Mouse (Mus musculus) spleen, adult 12 weeks (tissue): Measurements from ENCODE around the gene Drg2.
A peak's percentile ranks its signal among the peaks of the same experiment; 100 is the strongest.

Experiments used
- DNase-seq: peaks from one replicate; pipeline ENCODE4 v3.0.0; 2022; ENCODE audit warnings: low spot score

Gene Drg2

GRCm38 (mm10) chr11:60470743-60471142 lies 16.4 kb downstream of the Drg2 start:
- no peak for DNase-seq

DNA sequence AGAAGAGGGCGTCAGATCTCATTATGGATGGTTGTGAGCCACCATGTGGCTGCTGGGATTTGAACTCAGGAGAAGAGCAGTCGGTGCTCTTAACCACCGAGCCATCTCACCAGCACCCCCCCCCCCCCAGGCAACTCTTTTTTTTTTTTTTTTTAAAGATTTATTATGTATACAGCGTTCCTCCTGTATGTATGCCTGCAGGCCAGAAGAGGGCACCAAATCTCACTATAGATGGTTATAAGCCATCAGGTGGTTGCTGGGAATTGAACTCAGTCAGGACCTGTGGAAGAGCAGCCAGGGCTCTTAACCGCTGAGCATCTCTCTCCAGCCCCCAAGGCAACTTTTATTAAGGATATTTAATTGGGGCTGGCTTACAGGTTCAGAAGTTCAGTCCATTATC lies 20.1 kb downstream of the Drg2 start:
- DNase-seq: no peak

GRCm38 (mm10) chr11:60475668-60476362 lies 21.4 kb downstream of the Drg2 start:
- no peak for DNase-seq

- DNase-seq: no peak
Observed at GRCm38 (mm10) chr11:60478121-60478520, 23.7 kb downstream of the Drg2 start.

GRCm38 (mm10) chr11:60486267-60486666 lies 31.9 kb downstream of the Drg2 start:
- DNase-seq: peak; percentile 35

DNA sequence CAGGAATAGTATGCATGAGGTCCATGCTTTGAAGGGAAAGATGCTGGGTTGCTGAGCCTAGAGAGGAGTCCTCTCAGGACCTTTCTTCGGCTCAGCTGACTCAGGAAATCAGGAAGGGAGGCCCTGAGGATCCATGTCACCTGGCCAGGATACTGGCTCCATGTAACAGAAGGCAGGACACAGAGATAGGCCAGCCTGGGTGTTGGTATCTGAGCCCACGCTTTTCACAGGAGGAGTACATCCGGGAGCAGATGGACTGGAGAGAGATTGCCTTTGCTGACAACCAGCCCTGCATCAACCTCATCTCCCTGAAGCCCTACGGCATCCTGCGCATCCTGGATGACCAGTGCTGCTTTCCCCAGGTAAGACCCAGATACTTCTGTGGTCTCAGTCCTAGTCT lies 38.3 kb downstream of the Drg2 start:
- no peak for DNase-seq

GRCm38 (mm10) chr11:60495692-60496091 lies 41.3 kb downstream of the Drg2 start:
- no peak for DNase-seq

DNA sequence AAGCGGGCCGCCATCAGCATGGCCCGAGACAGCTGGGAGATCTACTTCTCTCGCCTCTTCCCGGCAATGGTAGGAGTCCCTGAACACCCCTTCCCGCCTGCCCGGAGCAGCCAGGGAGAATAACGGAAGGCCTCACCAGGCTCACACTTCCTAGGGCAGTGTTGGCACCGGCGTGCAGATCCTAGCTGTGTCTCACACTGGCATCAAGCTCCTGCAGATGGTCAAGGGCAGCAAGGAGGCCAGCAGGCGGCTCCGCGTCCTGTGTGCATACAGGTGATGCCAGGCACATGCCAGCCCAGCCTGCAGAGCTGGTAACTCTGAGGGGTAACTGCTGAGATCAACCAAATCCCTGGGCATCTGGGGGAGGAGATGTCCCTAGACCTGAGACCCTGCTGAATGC lies 52.9 kb downstream of the Drg2 start:
- no peak for DNase-seq

DNA sequence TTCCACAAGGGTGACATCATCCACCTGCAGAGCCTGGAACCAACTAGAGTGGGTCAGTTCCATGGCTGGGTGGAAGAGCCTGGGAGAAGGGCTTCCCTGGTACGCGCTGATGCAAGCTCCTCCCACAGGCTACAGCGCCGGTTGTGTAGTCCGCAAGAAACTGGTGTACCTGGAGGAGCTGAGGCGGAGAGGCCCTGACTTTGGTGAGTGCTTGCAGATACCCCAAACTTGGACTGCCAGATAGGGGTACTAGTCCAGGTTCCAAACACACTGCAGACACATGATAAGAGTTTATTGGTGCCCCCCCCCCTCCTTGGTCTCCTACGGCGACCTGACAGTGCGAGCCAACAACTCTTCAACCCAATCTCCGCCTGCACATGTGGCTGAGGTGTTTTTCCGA lies 54.6 kb downstream of the Drg2 start:
- peak; percentile 46 for DNase-seq

GRCm38 (mm10) chr11:60509500-60509899 lies 55.1 kb downstream of the Drg2 start:
- DNase-seq: peak; percentile 35

DNA sequence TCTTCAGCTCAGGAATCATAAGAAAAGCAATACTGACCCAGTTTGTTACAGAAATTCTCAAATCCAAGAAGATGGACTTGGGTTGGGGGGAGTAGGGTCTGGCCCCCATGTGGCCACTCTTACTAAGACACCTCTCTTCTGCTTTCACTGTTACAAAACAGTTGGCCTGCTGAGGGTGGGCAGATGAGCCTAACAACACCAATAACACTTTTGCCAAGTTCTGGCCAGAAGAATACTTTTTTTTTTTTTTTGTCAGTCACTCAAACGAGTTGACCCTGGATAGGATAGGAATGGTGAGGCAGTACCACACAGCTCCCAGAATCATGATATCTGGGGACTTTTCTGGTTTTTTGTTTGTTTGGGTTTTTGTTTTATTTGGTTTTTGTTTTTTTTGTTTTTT lies 57.5 kb downstream of the Drg2 start:
- no peak for DNase-seq

GRCm38 (mm10) chr11:60512520-60512919 lies 58.1 kb downstream of the Drg2 start:
- no peak for DNase-seq

- no peak for DNase-seq
Observed at GRCm38 (mm10) chr11:60514941-60515340, 60.5 kb downstream of the Drg2 start.

DNA sequence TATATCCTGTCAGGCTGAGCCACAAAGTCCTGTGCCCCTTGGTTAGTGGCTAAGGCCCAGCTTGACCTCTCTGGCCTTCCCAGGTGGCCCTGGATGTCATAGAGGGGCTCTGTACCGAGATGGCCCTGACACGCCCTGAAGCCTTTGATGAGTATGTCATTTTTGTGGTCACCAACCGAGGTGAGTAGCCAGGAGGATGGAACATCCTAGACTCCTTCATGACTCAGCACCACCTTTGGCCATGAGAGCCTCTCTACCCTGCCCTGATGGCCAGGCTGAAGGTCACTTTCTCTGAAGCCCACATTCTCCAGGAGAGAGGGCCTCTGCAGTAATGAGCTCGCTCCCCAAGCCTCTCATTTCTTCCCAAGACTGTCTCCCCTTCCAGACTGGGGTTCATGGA lies 63.9 kb downstream of the Drg2 start:
- DNase-seq: no peak
